Mouse (Mus musculus) forebrain, embryonic 14.5 days (tissue): ENCODE data around the gene Mid1. TPM values are rescaled to one million over a fixed set of nuclear protein-coding genes. Genes with fewer than 3 reads are reported as not detected.
A peak's percentile ranks its signal among the peaks of the same experiment; 100 is the strongest.
"Not testable (repeated sequence)": the region's sequence is repeated elsewhere in the genome, so short reads cannot be mapped to it uniquely, and the experiment has no call there.

Source experiments
- ATAC-seq: fragments of 200-750 bp; cut with Nextera tagmentation; 2 replicates; pipeline ENCODE4 v1.8.0; 2017; ENCODE audit warnings: mild to moderate bottlenecking, moderate library complexity
- DNase-seq: peaks from one replicate; pipeline ENCODE4 v3.0.0-alpha.2; 2015; ENCODE audit warnings: low spot score
- H3K27ac ChIP-seq: fragments of 300-500 bp; sonication (generic); 2 replicates; pipeline ENCODE4 v1.5.1; 2014; ENCODE audit warnings: low read depth, mild to moderate bottlenecking, control low read depth, low read length, moderate library complexity
- H3K27me3 ChIP-seq: fragments of 300-500 bp; sonication (generic); replicated peaks from 2 replicates; pipeline ENCODE4 v1.6.1; 2014; ENCODE audit warnings: low read length, control low read depth, mixed read lengths; ENCODE audit not compliant: control insufficient read depth, insufficient read depth
- H3K36me3 ChIP-seq: fragments of 300-500 bp; sonication (generic); 2 replicates; pipeline ENCODE4 v1.6.1; 2014; ENCODE audit warnings: low read length, control low read depth; ENCODE audit not compliant: control insufficient read depth, insufficient read depth
- H3K4me1 ChIP-seq: fragments of 300-500 bp; sonication (generic); 2 replicates; pipeline ENCODE4 v1.6.1; 2014; ENCODE audit warnings: antibody characterized with exemption, low read length, control low read depth; ENCODE audit not compliant: control insufficient read depth, insufficient read depth
- H3K4me2 ChIP-seq: fragments of 300-500 bp; sonication (generic); 2 replicates; pipeline ENCODE4 v1.6.1; 2014; ENCODE audit warnings: mild to moderate bottlenecking, control low read depth, low read length
- H3K4me3 ChIP-seq: fragments of 300-500 bp; sonication (generic); 2 replicates; pipeline ENCODE4 v1.5.1; 2014; ENCODE audit warnings: low read depth, low read length, control low read depth
- H3K9ac ChIP-seq: fragments of 300-500 bp; sonication (generic); 2 replicates; pipeline ENCODE4 v1.6.1; 2014; ENCODE audit warnings: mild to moderate bottlenecking, low read length, control low read depth, moderate library complexity
- H3K9me3 ChIP-seq: fragments of 300-500 bp; sonication (generic); replicated peaks from 2 replicates; pipeline ENCODE4 v1.6.1; 2016; ENCODE audit warnings: low read length, control low read depth, mixed read lengths; ENCODE audit not compliant: control insufficient read depth
- WGBS: fragments of 180-500 bp; shearing (Covaris S2); extraction: QIAGEN DNeasy Blood & Tissue Kit; methylation state at CpG from one replicate; pipeline ENCODE4 v1.1.7; 2014; 5-methylcytosine and 5-hydroxymethylcytosine counted together
- polyA plus RNA-seq: library from polyadenylated mRNA; unstranded; fragments of >200 nt; fragmentation: Nextera tagmentation; extraction: Ambion mirVana; gene quantifications from 2 replicates; pipeline ENCODE4 v1.2.1, GENCODE M21; 2014

Mid1 gene
- polyA plus RNA-seq, 1 experiment from 2014 or later, result 8.6 TPM

- not testable (repeated sequence) for ATAC-seq, H3K27ac ChIP-seq, H3K4me1 ChIP-seq, H3K4me3 ChIP-seq, H3K4me2 ChIP-seq, H3K9ac ChIP-seq, H3K27me3 ChIP-seq
- Histone ChIP-seq H3K9me3 (peaks cover 12% of the 10 kb centered on the region), H3K36me3 (peaks cover 43% of the 10 kb centered on the region)
- DNase-seq, result peak; percentile 23
- 73% methylated on average over 12 of the region's 12 CpGs for WGBS
Observed at GRCm38 (mm10) chrX:170021205-170021604, 336.2 kb downstream of the Mid1 start.

DNA sequence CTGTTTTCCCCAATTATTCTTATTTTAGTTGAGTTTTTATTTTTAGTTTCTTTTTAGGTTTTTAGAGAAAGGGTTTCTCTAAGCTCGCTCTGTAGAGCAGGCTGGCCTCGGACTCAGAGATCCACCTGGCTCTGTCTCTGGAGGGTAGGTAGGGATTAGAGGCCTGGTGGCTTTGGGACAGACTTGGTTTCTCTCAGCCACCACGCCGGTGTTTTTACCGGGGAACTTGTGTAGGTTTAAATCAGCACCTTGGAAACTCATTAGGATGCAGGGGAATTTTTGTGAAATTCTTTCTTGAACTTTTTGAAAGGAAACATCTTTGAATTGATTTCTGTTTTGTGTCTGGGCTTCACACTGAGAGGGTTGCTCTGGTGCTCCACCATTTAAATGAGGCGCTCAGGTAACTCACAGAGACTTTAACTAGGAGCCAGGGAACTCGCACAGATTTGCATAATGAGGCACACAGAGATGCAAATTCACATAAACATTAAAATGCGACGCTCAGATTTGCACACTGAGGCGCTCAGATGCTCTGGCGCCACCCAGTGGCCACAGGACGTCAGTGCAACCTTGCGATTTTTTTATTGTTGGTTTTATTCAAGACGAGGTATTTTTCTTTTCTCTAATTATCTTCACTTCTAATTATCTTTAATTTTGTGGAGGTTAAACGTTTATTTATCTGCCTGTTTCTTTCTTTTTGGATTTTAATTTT lies 336.9 kb downstream of the Mid1 start:
- WGBS, result 34% methylated on average over 15 of the region's 15 CpGs
- peak; percentile 93 for DNase-seq
- not testable (repeated sequence) for H3K4me3 ChIP-seq, H3K4me2 ChIP-seq, H3K4me1 ChIP-seq, H3K27me3 ChIP-seq, H3K27ac ChIP-seq, H3K9ac ChIP-seq
- peaks cover 12% of the 10 kb centered on the region for H3K9me3 ChIP-seq
- ATAC-seq, result peak; percentile 42
- peaks cover 42% of the 10 kb centered on the region for H3K36me3 ChIP-seq

Other genes with a start within 250 kb of the Mid1 start
- gene 4933400A11Rik, start 94.4 kb downstream of the Mid1 start, polyA plus RNA-seq, result not detected in 2 replicates